ENCODE assay signal across 11 mouse cellular contexts in the genomic region with DNA sequence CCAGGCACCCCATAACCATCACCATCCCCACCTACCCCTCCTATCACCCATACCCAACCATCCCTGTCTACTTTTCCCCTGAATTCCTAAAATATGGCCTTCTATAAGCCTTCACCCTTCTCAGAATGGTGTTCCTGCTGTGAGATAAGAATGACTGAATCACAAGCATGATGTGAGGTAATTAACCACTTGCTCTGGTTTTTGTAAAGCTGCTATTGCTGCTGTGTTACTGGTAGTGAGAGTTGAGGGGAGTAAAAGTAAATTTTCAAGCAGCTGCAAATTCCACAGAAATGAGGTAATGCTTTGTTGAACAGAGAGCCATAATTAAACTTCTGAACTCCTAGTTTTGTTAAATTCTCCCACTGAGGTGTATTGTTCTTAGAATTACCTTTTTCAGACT.
"Had no signal": no experiment of that assay in that cellular context is flagged by ENCODE, and none has a peak within 500 bp of the region (broad histone marks: within the 10 kb centered on the region; RNA-seq: fewer than 3 reads in every experiment).

No protein-coding gene starts in this region.

- H3K4me3 ChIP-seq: liver, embryonic 13.5 days; midbrain, embryonic 13.5 days had no signal

- H3K4me2 ChIP-seq: liver, embryonic 13.5 days; midbrain, embryonic 13.5 days had no signal

- H3K36me3 ChIP-seq: liver, embryonic 13.5 days; midbrain, embryonic 13.5 days had no signal

- H3K27ac ChIP-seq: liver, embryonic 13.5 days; midbrain, embryonic 13.5 days; stomach, postnatal 0 days had no signal

- DNase-seq: kidney, postnatal 10 days; left cerebral cortex, postnatal 4 days; liver; liver, embryonic 13.5 days; liver, postnatal 0 days; lung, postnatal 36 days; right cerebral cortex, postnatal 14 days; thymus, postnatal 4 days had no signal

- H3K4me1 ChIP-seq: liver, embryonic 13.5 days; midbrain, embryonic 13.5 days had no signal

- ATAC-seq: liver, postnatal 0 days; lung, postnatal 0 days; midbrain, embryonic 13.5 days had no signal

- H3K27me3 ChIP-seq: liver, embryonic 13.5 days; midbrain, embryonic 13.5 days had no signal

- H3K9me3 ChIP-seq: liver, embryonic 13.5 days; midbrain, embryonic 13.5 days had no signal

- H3K9ac ChIP-seq: liver, embryonic 13.5 days; liver, postnatal 0 days; midbrain, embryonic 13.5 days had no signal
